Mouse (Mus musculus) 3134 (cell line): Measurements from ENCODE around the gene Ppp1r15b.

Experiments used
- DNase-seq: peaks from one replicate; pipeline ENCODE4 v3.0.0-alpha.2; 2011; ENCODE audit warnings: low spot score; ENCODE audit not compliant: insufficient read length; ENCODE audit errors: extremely low read depth

Ppp1r15b gene

GRCm38 (mm10) chr1:133187948-133188680, 57.2 kb downstream of the Ppp1r15b start:
- DNase-seq = no peak

GRCm38 (mm10) chr1:133188719-133189118, 57.8 kb downstream of the Ppp1r15b start:
- DNase-seq = no peak
